Mouse (Mus musculus) ES-E14 (cell line): ENCODE results near the gene Pak1.

ENCODE experiments used
- HCFC1 ChIP-seq: IDR thresholded peaks from 2 replicates; pipeline ENCODE4 v1.6.1; 2012; ENCODE audit warnings: low read length, inconsistent platforms, borderline replicate concordance; ENCODE audit not compliant: insufficient read depth
- ZC3H11A ChIP-seq: IDR thresholded peaks from 2 replicates; pipeline ENCODE4 v1.6.1; 2012; ENCODE audit warnings: low read depth, mild to moderate bottlenecking, inconsistent platforms, low read length, borderline replicate concordance

- no peak for TF ChIP-seq HCFC1
- TF ChIP-seq ZC3H11A: no peak
These were observed 137.5 kb downstream of the Pak1 start for GRCm38 (mm10) chr7:97925819-97926218.
